Mouse (Mus musculus): ENCODE measurements around the gene Alad. TPM values are rescaled to one million over a fixed set of nuclear protein-coding genes. Genes with fewer than 3 reads are reported as not detected.

The Alad gene
- polyA plus RNA-seq, 1 experiment, result 478 TPM

GRCm38 (mm10) chr4:62480709-62481605 is 38.8 kb downstream of the Alad start:
- no peak for TF ChIP-seq GATA1 (IDR thresholded peaks at IDR 0.05; ENCODE audit: low read length)

DNA sequence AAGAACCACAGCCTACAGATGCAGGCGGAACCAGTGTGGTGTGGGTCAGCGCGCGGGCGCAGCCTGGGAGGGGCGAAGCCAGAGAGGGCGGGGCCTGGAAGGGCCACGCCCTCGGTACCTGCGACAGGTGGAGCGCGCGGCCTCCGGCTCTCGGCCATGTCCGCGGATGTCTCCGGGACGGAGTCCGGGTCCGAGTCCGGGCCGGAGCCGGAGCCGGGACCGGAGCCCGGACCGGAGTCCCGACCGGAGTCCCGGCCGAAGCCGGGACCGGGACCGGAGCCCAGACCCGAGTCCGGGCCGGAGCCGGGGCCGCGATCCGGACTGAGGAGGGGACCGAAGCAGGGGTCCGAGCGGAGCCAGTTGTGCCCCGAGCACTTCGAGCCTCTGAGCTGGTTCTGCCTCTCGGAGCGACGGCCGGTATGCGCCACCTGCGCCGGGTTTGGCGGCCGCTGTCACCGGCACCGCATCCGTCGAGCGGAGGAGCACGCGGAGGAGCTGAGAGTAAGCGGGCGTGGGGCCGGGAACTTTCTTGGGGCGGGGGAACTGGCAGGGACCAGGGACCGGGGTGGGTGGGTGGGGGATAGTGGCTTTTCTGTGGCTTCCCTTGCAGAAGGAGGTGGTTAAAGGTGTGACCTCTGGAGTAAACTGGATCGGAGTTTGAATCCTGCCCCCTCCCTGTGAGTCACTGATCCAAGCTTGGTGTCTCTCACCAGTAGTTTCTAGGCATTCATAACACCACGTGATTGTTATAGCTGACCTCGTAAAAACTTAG is 39.6 kb downstream of the Alad start, which contains the start of gene Bspry:
Bspry (plus strand) TSS at position 117 of the 772 bp plus-strand sequence.
- no peak for TF ChIP-seq GATA1 (IDR thresholded peaks at IDR 0.05; ENCODE audit: low read length)

GRCm38 (mm10) chr4:62477542-62478244 is 42.0 kb downstream of the Alad start:
- no peak for TF ChIP-seq GATA1 (IDR thresholded peaks at IDR 0.05; ENCODE audit: low read length)

- TF ChIP-seq GATA1 (IDR thresholded peaks at IDR 0.05; ENCODE audit: low read length), result no peak
These were observed 43.9 kb downstream of the Alad start for GRCm38 (mm10) chr4:62475793-62476192.

GRCm38 (mm10) chr4:62475131-62475530 is 44.6 kb downstream of the Alad start:
- TF ChIP-seq GATA1 (IDR thresholded peaks at IDR 0.05; ENCODE audit: low read length), result no peak

- no peak for TF ChIP-seq GATA1 (IDR thresholded peaks at IDR 0.05; ENCODE audit: low read length)
These were observed 47.6 kb downstream of the Alad start for GRCm38 (mm10) chr4:62472071-62472470.

DNA sequence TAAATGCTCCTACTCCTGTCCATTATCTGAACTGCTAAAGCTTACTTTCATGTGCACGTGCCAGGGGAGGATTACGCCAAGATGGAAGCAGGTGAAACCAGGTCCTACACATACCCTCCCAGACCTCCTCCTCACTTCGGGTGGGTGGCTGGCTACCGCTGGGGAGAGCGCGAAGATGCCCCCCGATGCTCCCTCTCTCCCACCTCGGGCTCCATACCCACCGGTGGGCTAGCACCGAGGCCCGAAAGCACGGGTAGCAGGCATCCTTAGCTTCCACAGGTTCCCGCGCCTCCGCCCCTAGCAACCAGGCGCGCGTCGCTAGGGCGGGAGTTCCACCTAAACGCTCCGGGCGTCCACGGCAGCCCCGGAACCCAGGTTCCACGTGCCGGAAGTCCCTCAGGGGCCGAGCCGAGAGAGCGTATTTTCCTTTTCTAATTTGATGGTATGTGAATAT is 49.1 kb downstream of the Alad start, which contains the start of gene Wdr31:
Wdr31 (minus strand) TSS at position 299 of the 454 bp plus-strand sequence.
- no peak for TF ChIP-seq GATA1 (IDR thresholded peaks at IDR 0.05; ENCODE audit: low read length)

GRCm38 (mm10) chr4:62468158-62468557 is 51.6 kb downstream of the Alad start:
- no peak for TF ChIP-seq GATA1 (IDR thresholded peaks at IDR 0.05; ENCODE audit: low read length)

DNA sequence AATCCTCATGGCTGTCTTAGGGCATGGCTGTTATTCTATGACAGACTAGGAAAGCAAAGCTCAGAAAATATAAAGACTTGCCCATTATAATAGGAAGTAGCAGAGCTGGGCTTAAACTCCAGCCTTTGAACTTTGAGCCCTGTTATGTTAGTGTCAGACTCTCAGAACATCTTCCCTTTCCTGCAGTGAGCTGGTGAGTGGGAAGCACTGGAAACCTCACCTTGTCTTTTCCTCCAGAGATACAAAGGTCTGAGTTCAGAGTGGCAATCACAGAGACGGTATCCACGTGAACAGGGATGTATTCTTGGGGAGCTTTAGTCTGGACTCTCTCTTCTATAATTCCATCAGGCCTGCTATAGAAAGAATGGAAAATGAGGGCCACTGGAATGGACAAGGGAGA is 56.6 kb downstream of the Alad start:
- no peak for TF ChIP-seq GATA1 (IDR thresholded peaks at IDR 0.05; ENCODE audit: low read length)

GRCm38 (mm10) chr4:62460348-62460747 is 59.4 kb downstream of the Alad start:
- TF ChIP-seq GATA1 (IDR thresholded peaks at IDR 0.05; ENCODE audit: low read length), result no peak

Other genes starting within 250 kb of the Alad start
- gene Fkbp15, start 159.4 kb downstream of the Alad start, polyA plus RNA-seq (2012), result 15.9 and 16.5 TPM in 2 replicates
- gene Slc31a1, start 159.2 kb downstream of the Alad start, polyA plus RNA-seq (2012), result 2.6 and 3.4 TPM in 2 replicates
- 7.5 and 50.0 TPM in 2 replicates for gene Cdc26, start 111.3 kb downstream of the Alad start, polyA plus RNA-seq (2012)
- 1.9 and 3.8 TPM in 2 replicates for gene Prpf4, start 111.1 kb downstream of the Alad start, polyA plus RNA-seq (2012)
- not detected in 2 replicates for gene Rnf183, start 84.7 kb downstream of the Alad start, polyA plus RNA-seq (2012)
- 0.30 and 0.59 TPM in 2 replicates for gene Wdr31, start 49.0 kb downstream of the Alad start, polyA plus RNA-seq (2012)
- 0.03 TPM in 1 of 2 replicates, not detected in the other for gene Bspry, start 39.9 kb downstream of the Alad start, polyA plus RNA-seq (2012)
- 3.7 and 5.4 TPM in 2 replicates for gene Hdhd3, start 16.5 kb downstream of the Alad start, polyA plus RNA-seq (2012)
- 45.1 and 53.6 TPM in 2 replicates for gene Pole3, start 5.2 kb upstream of the Alad start, polyA plus RNA-seq (2012)
- not detected in 2 replicates for gene 4933430I17Rik, start 5.5 kb upstream of the Alad start, polyA plus RNA-seq (2012)
- not detected in 2 replicates for gene Rgs3, start 39.9 kb upstream of the Alad start, polyA plus RNA-seq (2012)